Mouse (Mus musculus): ENCODE results near the gene Qtrt1.

- TF ChIP-seq CTCF (IDR thresholded peaks at IDR 0.05; ENCODE audit: extremely low read depth, insufficient read depth, insufficient read length, insufficient replicate concordance) (no peak), POLR2A (IDR thresholded peaks at IDR 0.05; ENCODE audit: low read depth, low read length) (no peak)
Observed at GRCm38 (mm10) chr9:21456930-21457634, 45.4 kb downstream of the Qtrt1 start.
